Mouse (Mus musculus) CH12.LX (cell line): ENCODE results near the gene Irs3. TPM values are rescaled to one million over a fixed set of nuclear protein-coding genes. Genes with fewer than 3 reads are reported as not detected.

Source experiments
- DNase-seq: peaks from one replicate; pipeline ENCODE4 v3.0.0-alpha.2; 2013; ENCODE audit errors: extremely low read depth
- H3K27ac ChIP-seq: 2 replicates; pipeline ENCODE4 v1.5.1; 2012; ENCODE audit warnings: low read depth, mild to moderate bottlenecking, control low read depth, moderate library complexity; ENCODE audit not compliant: insufficient read depth
- H3K27me3 ChIP-seq: replicated peaks from 2 replicates; pipeline ENCODE3; 2012; ENCODE audit warnings: inconsistent platforms
- H3K36me3 ChIP-seq, 2 experiments: replicated peaks in 1 of 2; 2 replicates each; pipeline versions ENCODE3 to v1.6.1; 2012; ENCODE audit warnings: inconsistent platforms in 1 of 2, low read length in 1 of 2, mild to moderate bottlenecking in 1 of 2, mixed read lengths in 1 of 2, moderate library complexity in 1 of 2; ENCODE audit not compliant: control insufficient read depth in 1 of 2, insufficient read depth in 1 of 2
- H3K4me1 ChIP-seq, 2 experiments: 2 replicates each; pipeline ENCODE4 v1.6.1; 2012; ENCODE audit warnings: inconsistent platforms in 1 of 2, moderate library complexity in 1 of 2; ENCODE audit not compliant: insufficient read depth in 2 of 2, control insufficient read depth in 1 of 2
- H3K4me2 ChIP-seq: 2 replicates; pipeline ENCODE4 v1.6.1; 2012; ENCODE audit warnings: low read depth, mild to moderate bottlenecking, control low read depth; ENCODE audit not compliant: poor library complexity, insufficient read depth, severe bottlenecking
- H3K4me3 ChIP-seq, 3 experiments: fragments of 150-350 bp in 1 of 3; sonication (generic) in 1 of 3; replicated peaks in 1 of 3; 2 replicates each; pipeline versions ENCODE3 to v1.5.1; 2011 to 2012; ENCODE audit warnings: low read depth in 2 of 3, low read length in 2 of 3, mild to moderate bottlenecking in 2 of 3, moderate library complexity in 2 of 3, control low read depth in 1 of 3, improper control_type of control experiment in 1 of 3, inconsistent platforms in 1 of 3, mixed read lengths in 1 of 3; ENCODE audit not compliant: poor library complexity in 1 of 3
- H3K79me2 ChIP-seq: replicated peaks from 2 replicates; pipeline ENCODE4 v1.6.1; 2012; ENCODE audit warnings: mild to moderate bottlenecking, moderate library complexity; ENCODE audit not compliant: control insufficient read depth, poor library complexity, insufficient read depth, severe bottlenecking; ENCODE audit errors: extremely low read depth
- H3K9ac ChIP-seq: 2 replicates; pipeline ENCODE4 v1.6.1; 2012; ENCODE audit warnings: low read depth, mild to moderate bottlenecking, control low read depth, moderate library complexity; ENCODE audit not compliant: insufficient read depth
- H3K9me3 ChIP-seq: replicated peaks from 2 replicates; pipeline ENCODE3; 2012; ENCODE audit warnings: low read length, inconsistent platforms, mixed read lengths
- CHD1 ChIP-seq: IDR thresholded peaks from 2 replicates; pipeline ENCODE4 v1.6.1; 2012; ENCODE audit warnings: low read depth, low read length, improper control_type of control experiment, inconsistent platforms
- CHD2 ChIP-seq: IDR thresholded peaks from 2 replicates; pipeline ENCODE4 v1.6.1; 2011; ENCODE audit warnings: low read length, improper control_type of control experiment
- CTCF ChIP-seq, 2 experiments: IDR thresholded peaks in 1 of 2; conservative IDR thresholded peaks in 1 of 2; 2 replicates each; pipeline ENCODE4 v1.5.1; 2011 to 2012; ENCODE audit warnings: low read depth in 2 of 2, low read length in 2 of 2, improper control_type of control experiment in 1 of 2, inconsistent platforms in 1 of 2, mild to moderate bottlenecking in 1 of 2, moderate library complexity in 1 of 2
- ELF1 ChIP-seq: IDR thresholded peaks from 2 replicates; pipeline ENCODE4 v1.6.1; 2014; ENCODE audit warnings: low read depth, mild to moderate bottlenecking, inconsistent platforms, low read length, improper control_type of control experiment
- EP300 ChIP-seq: IDR thresholded peaks from 2 replicates; pipeline ENCODE4 v1.6.1; 2011; ENCODE audit warnings: low read length, improper control_type of control experiment
- IRF4 ChIP-seq: IDR thresholded peaks from 2 replicates; pipeline ENCODE4 v1.6.1; 2014; ENCODE audit warnings: low read depth, mild to moderate bottlenecking, inconsistent platforms, low read length, improper control_type of control experiment
- JUND ChIP-seq: conservative IDR thresholded peaks from 2 replicates; pipeline ENCODE4 v1.6.1; 2011; ENCODE audit warnings: low read depth, low read length, improper control_type of control experiment
- MAZ ChIP-seq: IDR thresholded peaks from 2 replicates; pipeline ENCODE4 v1.6.1; 2012; ENCODE audit warnings: low read depth, mild to moderate bottlenecking, inconsistent platforms, low read length, improper control_type of control experiment, moderate library complexity
- RAD21 ChIP-seq: IDR thresholded peaks from 2 replicates; pipeline ENCODE4 v1.6.1; 2011; ENCODE audit warnings: low read depth, mild to moderate bottlenecking, low read length, improper control_type of control experiment, moderate library complexity
- SMC3 ChIP-seq: IDR thresholded peaks from 2 replicates; pipeline ENCODE4 v1.6.1; 2011; ENCODE audit warnings: low read depth, low read length, improper control_type of control experiment
- USF2 ChIP-seq: conservative IDR thresholded peaks from 2 replicates; pipeline ENCODE4 v1.6.1; 2011; ENCODE audit warnings: low read depth, low read length, improper control_type of control experiment
- ZC3H11A ChIP-seq: IDR thresholded peaks from 2 replicates; pipeline ENCODE4 v1.6.1; 2012; ENCODE audit warnings: low read depth, mild to moderate bottlenecking, inconsistent platforms, low read length, improper control_type of control experiment
- dilution Hi-C: fragments of 300-500 bp; cut with MboI; formaldehyde crosslinking; loops from 2 replicates; pipeline ENCODE4 v1.14.3; 2020; ENCODE audit warnings: low sequenced_read_pairs; ENCODE audit not compliant: extremely low pct_unique_long_range_greater_than_20kb, extremely low pct_ligation_motif_present
- in situ Hi-C: fragments of 300-500 bp; cut with MboI; formaldehyde crosslinking; loops from 3 replicates; pipeline ENCODE4 v1.14.3; 2019; ENCODE audit warnings: low sequenced_read_pairs, low pct_ligation_motif_present, low pct_unique_long_range_greater_than_20kb, mixed read lengths
- polyA plus RNA-seq: library from polyadenylated mRNA; unstranded; fragments of >175 nt; gene quantifications from 2 replicates; pipeline ENCODE4 v1.2.1, GENCODE M21; 2012; ENCODE audit warnings: low read depth; ENCODE audit not compliant: insufficient read length
- total RNA-seq, 2 experiments: library from RNA; depleted of rRNA; stranded (reverse); fragments of 300-350 nt in 1 of 2; fragments of >200 nt in 1 of 2; gene quantifications; 2 replicates each; pipeline ENCODE4 v1.2.3; 2012 to 2014

Irs3 gene
- total and polyA plus RNA-seq, 3 experiments, result not detected

- no peak for TF ChIP-seq USF2
- no peak for TF ChIP-seq CHD1
- peak; percentile 25 for TF ChIP-seq RAD21
- no peak for TF ChIP-seq JUND
- TF ChIP-seq, all 38 proteins: peak for 4
Measured at GRCm38 (mm10) chr5:137654746-137655145, 9.2 kb upstream of the Irs3 start (continued).

GRCm38 (mm10) chr5:137653366-137653765, 7.9 kb upstream of the Irs3 start:
- H3K27ac ChIP-seq, result no peak overlapping the region
- no peak overlapping the region for H3K9ac ChIP-seq
- peaks cover 9 to 62% of the 10 kb centered on the region in 2 experiments for H3K36me3 ChIP-seq
- dilution Hi-C loops (no loop called here), in situ Hi-C loops (loop anchor here (5.0 kb wide), 1 partner anchor 109 kb away; no protein-coding TSS in a partner anchor)
- no peak for DNase-seq
- H3K4me3 ChIP-seq, result no peak overlapping the region
- TF ChIP-seq EP300, result no peak
- no peak overlapping the region for H3K4me2 ChIP-seq
- no peaks in the 10 kb centered on the region for H3K9me3 ChIP-seq
- H3K27me3 ChIP-seq, result no peaks in the 10 kb centered on the region
- no peaks in the 10 kb centered on the region for H3K79me2 ChIP-seq
- H3K4me1 ChIP-seq, result peaks cover 8 to 40% of the 10 kb centered on the region in 2 experiments

- H3K36me3 ChIP-seq, result peaks cover 9 to 55% of the 10 kb centered on the region in 2 experiments
- dilution Hi-C loops, result no loop called here
Measured at GRCm38 (mm10) chr5:137652474-137652873, 7.0 kb upstream of the Irs3 start.

More at GRCm38 (mm10) chr5:137652474-137652873, 7.0 kb upstream of the Irs3 start:
- H3K27me3 ChIP-seq, result no peaks in the 10 kb centered on the region
- H3K79me2 ChIP-seq, result no peaks in the 10 kb centered on the region
- no peaks in the 10 kb centered on the region for H3K9me3 ChIP-seq
- TF ChIP-seq IRF4 (peak; percentile 21; the same call in 1 of the 2 replicates), ELF1 (no peak), CTCF (conservative IDR thresholded peaks at IDR 0.05 in 1 of 2, IDR thresholded peaks at IDR 0.05 in 1 of 2; ENCODE audit: low read depth in 2 of 2, low read length in 2 of 2) (peak; percentile 64 to 87), RAD21 (peak; percentile 74), SMC3 (peak; percentile 77), MAZ (0 out of 2 replicates have a peak, but pooled peaks have one; percentile 39), CHD2 (no peak; the same call in 1 of the 2 replicates), ZC3H11A (0 out of 2 replicates have a peak, but pooled peaks have one; percentile 9)
- no peak overlapping the region for H3K27ac ChIP-seq
- peak; percentile 58 for DNase-seq
- H3K4me1 ChIP-seq, result peaks cover 8 to 49% of the 10 kb centered on the region in 2 experiments
- in situ Hi-C loops, result loop anchor here (5.0 kb wide), 1 partner anchor 110 kb away; no protein-coding TSS in a partner anchor
- no peak overlapping the region for H3K4me2 ChIP-seq
- H3K4me3 ChIP-seq, result no peak overlapping the region
- no peak overlapping the region for H3K9ac ChIP-seq
